Mouse (Mus musculus): ENCODE results near the gene Cdc16. TPM values are rescaled to one million over a fixed set of nuclear protein-coding genes. Genes with fewer than 3 reads are reported as not detected.

The Cdc16 gene
- total RNA-seq, 1 experiment from 2014 or later, result 52.3 TPM

- no peak for ATAC-seq (replicated peaks in 1 of 2; ENCODE audit: insufficient read depth in 1 of 2, low FRiP score in 2 of 2, low TSS enrichment in 1 of 2, low read depth in 1 of 2, poor library complexity in 2 of 2, severe bottlenecking in 2 of 2)
Measured at GRCm38 (mm10) chr8:13789606-13790005, 32.1 kb downstream of the Cdc16 start.

GRCm38 (mm10) chr8:13793097-13793745 is 35.7 kb downstream of the Cdc16 start:
- ATAC-seq (replicated peaks in 1 of 2; ENCODE audit: insufficient read depth in 1 of 2, low FRiP score in 2 of 2, low TSS enrichment in 1 of 2, low read depth in 1 of 2, poor library complexity in 2 of 2, severe bottlenecking in 2 of 2), result no peak

- ATAC-seq (replicated peaks in 1 of 2; ENCODE audit: insufficient read depth in 1 of 2, low FRiP score in 2 of 2, low TSS enrichment in 1 of 2, low read depth in 1 of 2, poor library complexity in 2 of 2, severe bottlenecking in 2 of 2), result no peak
Measured at GRCm38 (mm10) chr8:13793746-13794101, 36.2 kb downstream of the Cdc16 start.

GRCm38 (mm10) chr8:13797676-13798075 is 40.2 kb downstream of the Cdc16 start:
- ATAC-seq (replicated peaks in 1 of 2; ENCODE audit: insufficient read depth in 1 of 2, low FRiP score in 2 of 2, low TSS enrichment in 1 of 2, low read depth in 1 of 2, poor library complexity in 2 of 2, severe bottlenecking in 2 of 2), result no peak

GRCm38 (mm10) chr8:13799566-13799965 is 42.1 kb downstream of the Cdc16 start:
- no peak for ATAC-seq (replicated peaks in 1 of 2; ENCODE audit: insufficient read depth in 1 of 2, low FRiP score in 2 of 2, low TSS enrichment in 1 of 2, low read depth in 1 of 2, poor library complexity in 2 of 2, severe bottlenecking in 2 of 2)

GRCm38 (mm10) chr8:13828598-13829172 is 71.2 kb downstream of the Cdc16 start:
- no peak for ATAC-seq (replicated peaks in 1 of 2; ENCODE audit: insufficient read depth in 1 of 2, low FRiP score in 2 of 2, low TSS enrichment in 1 of 2, low read depth in 1 of 2, poor library complexity in 2 of 2, severe bottlenecking in 2 of 2)

Other genes starting within 250 kb of the Cdc16 start
- 0.38 TPM in 1 of 2 replicates, not detected in the other for gene 1700029H14Rik, start 195.2 kb upstream of the Cdc16 start, total RNA-seq (2017)
- 104 and 131 TPM in 2 replicates for gene Rasa3, start 80.1 kb upstream of the Cdc16 start, total RNA-seq (2017)
- not detected in 2 replicates for gene Cfap97d2, start 51.8 kb upstream of the Cdc16 start, total RNA-seq (2017)
- 26.6 and 40.5 TPM in 2 replicates for gene Upf3a, start 27.9 kb downstream of the Cdc16 start, total RNA-seq (2017)
- not detected in 2 replicates for gene AF366264, start 80.7 kb downstream of the Cdc16 start, total RNA-seq (2017)
- gene Champ1, start 112.0 kb downstream of the Cdc16 start, total RNA-seq (2017), result 27.6 and 28.6 TPM in 2 replicates
- 2.1 and 2.5 TPM in 2 replicates for gene Coprs, start 132.6 kb downstream of the Cdc16 start, total RNA-seq (2017)

Measured in hematopoietic stem cell, adult 5-6 weeks (primary cell).